Mouse (Mus musculus) hindbrain, embryonic 14.5 days (tissue): Measurements from ENCODE around the gene Syngr2. TPM values are rescaled to one million over a fixed set of nuclear protein-coding genes. Genes with fewer than 3 reads are reported as not detected.

Source experiments
- ATAC-seq: fragments of 200-750 bp; cut with Nextera tagmentation; 2 replicates; pipeline ENCODE4 v1.8.0; 2017; ENCODE audit warnings: moderate number of reproducible peaks, mild to moderate bottlenecking, moderate TSS enrichment, moderate library complexity; ENCODE audit not compliant: low FRiP score
- DNase-seq: peaks from one replicate; pipeline ENCODE4 v3.0.0-alpha.2; 2015; ENCODE audit warnings: low spot score
- H3K27ac ChIP-seq: fragments of 300-500 bp; sonication (generic); 2 replicates; pipeline ENCODE4 v1.5.1; 2014; ENCODE audit warnings: mild to moderate bottlenecking, moderate library complexity
- H3K27me3 ChIP-seq: fragments of 300-500 bp; sonication (generic); 2 replicates; pipeline ENCODE4 v1.6.1; 2014; ENCODE audit warnings: mild to moderate bottlenecking, low read length, mixed read lengths; ENCODE audit not compliant: control insufficient read depth, insufficient read depth
- H3K36me3 ChIP-seq: fragments of 300-500 bp; sonication (generic); replicated peaks from 2 replicates; pipeline ENCODE4 v1.6.1; 2014; ENCODE audit not compliant: control insufficient read depth, insufficient read depth
- H3K4me1 ChIP-seq: fragments of 300-500 bp; sonication (generic); replicated peaks from 2 replicates; pipeline ENCODE4 v1.6.1; 2014; ENCODE audit warnings: antibody characterized with exemption, low read length, mixed read lengths; ENCODE audit not compliant: control insufficient read depth, insufficient read depth
- H3K4me2 ChIP-seq: fragments of 300-500 bp; sonication (generic); replicated peaks from 2 replicates; pipeline ENCODE4 v1.6.1; 2014; ENCODE audit warnings: mild to moderate bottlenecking, moderate library complexity
- H3K4me3 ChIP-seq: fragments of 300-500 bp; sonication (generic); replicated peaks from 2 replicates; pipeline ENCODE4 v1.5.1; 2014; ENCODE audit warnings: mild to moderate bottlenecking, low read length
- H3K9ac ChIP-seq: fragments of 300-500 bp; sonication (generic); 2 replicates; pipeline ENCODE4 v1.6.1; 2014
- H3K9me3 ChIP-seq: fragments of 300-500 bp; sonication (generic); 2 replicates; pipeline ENCODE4 v1.6.1; 2016; ENCODE audit warnings: low read length; ENCODE audit not compliant: control insufficient read depth
- WGBS: fragments of 180-500 bp; shearing (Covaris S2); extraction: QIAGEN DNeasy Blood & Tissue Kit; methylation state at CpG from one replicate; pipeline ENCODE4 v1.1.7; 2014; 5-methylcytosine and 5-hydroxymethylcytosine counted together
- polyA plus RNA-seq: library from polyadenylated mRNA; unstranded; fragments of >200 nt; fragmentation: Nextera tagmentation; extraction: Ambion mirVana; gene quantifications from 2 replicates; pipeline ENCODE4 v1.2.1, GENCODE M21; 2014

The Syngr2 gene
- polyA plus RNA-seq, 1 experiment from 2014 or later, result 17.6 TPM

DNA sequence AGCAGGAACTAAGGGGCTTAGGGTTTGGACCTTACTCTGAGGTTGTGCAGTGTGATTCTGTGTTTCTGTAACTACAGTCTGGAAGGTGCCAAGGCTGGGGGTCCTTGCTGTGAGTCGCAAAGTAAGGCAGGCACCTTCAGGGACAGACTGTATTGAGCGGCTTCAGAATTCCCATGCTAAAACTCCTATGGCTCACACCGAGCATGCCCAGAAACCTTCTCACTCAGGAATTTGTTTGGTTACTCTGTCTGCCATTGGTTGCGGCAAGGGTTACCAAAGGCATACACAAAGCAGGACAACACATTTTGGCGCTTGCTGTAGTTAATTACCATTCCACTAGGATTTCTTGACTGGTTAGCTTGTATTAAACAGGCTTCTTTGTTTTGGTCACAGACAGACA, 16.7 kb downstream of the Syngr2 start:
- Histone ChIP-seq H3K4me1 (peaks cover 31% of the 10 kb centered on the region), H3K27me3 (no peaks in the 10 kb centered on the region), H3K36me3 (no peaks in the 10 kb centered on the region), H3K4me2 (peak overlapping the region; percentile 67), H3K4me3 (peak overlapping the region; percentile 35), H3K9me3 (no peaks in the 10 kb centered on the region), H3K9ac (peak overlapping the region; percentile 50), H3K27ac (peak overlapping the region; percentile 60; the same call in 1 of the 2 replicates)
- no peak for ATAC-seq
- WGBS, result 10% methylated on average over 5 of the region's 5 CpGs
- DNase-seq, result peak; percentile 37

DNA sequence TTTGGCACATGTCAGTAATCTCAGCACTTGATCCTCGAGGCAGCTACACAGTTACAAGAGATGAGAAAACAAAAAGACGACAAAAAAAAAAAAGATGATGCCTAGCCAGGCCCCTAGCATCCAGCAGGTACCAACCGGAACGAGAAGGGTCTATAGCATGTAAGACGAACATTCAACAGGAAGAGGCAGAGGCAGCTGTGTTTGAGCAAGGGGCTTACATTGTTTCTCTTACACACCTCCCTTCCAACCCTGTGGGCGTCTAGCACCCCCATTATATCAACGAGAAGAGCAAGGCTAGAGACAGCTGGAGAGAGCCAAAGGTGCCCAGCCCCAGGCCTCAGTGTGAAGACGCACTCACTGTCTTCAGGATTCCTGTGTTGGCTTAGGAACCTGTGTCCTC, 17.4 kb downstream of the Syngr2 start:
- no peak for ATAC-seq
- no peak overlapping the region for H3K4me2 ChIP-seq
- no peaks in the 10 kb centered on the region for H3K27me3 ChIP-seq
- peaks cover 31% of the 10 kb centered on the region for H3K4me1 ChIP-seq
- 73% methylated on average over 8 of the region's 8 CpGs for WGBS
- H3K9me3 ChIP-seq, result no peaks in the 10 kb centered on the region
- no peak overlapping the region for H3K4me3 ChIP-seq
- no peaks in the 10 kb centered on the region for H3K36me3 ChIP-seq
- DNase-seq, result no peak
- no peak overlapping the region for H3K9ac ChIP-seq
- H3K27ac ChIP-seq, result no peak overlapping the region

DNA sequence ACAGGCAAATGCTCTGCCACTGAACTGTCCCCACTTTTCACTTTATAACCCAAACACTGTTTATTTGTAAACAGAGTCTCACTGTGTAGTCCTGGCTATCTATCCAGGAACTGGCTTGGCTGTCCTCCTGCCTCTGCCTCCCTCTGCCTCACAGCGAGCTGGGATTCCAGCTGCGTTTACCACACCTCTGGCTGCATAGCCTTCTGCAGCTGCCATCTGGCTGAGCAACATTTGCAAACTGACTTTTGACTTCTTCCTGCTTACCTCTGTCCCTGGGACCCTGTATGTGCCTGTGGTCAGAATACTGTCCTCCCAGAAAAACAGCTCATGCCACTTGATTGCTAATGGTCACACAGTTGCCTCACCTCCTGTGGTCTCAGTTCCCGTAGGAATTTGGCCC, 17.9 kb downstream of the Syngr2 start:
- Histone ChIP-seq H3K36me3 (no peaks in the 10 kb centered on the region), H3K9me3 (no peaks in the 10 kb centered on the region), H3K9ac (no peak overlapping the region), H3K27ac (no peak overlapping the region), H3K4me2 (no peak overlapping the region), H3K27me3 (no peaks in the 10 kb centered on the region), H3K4me3 (no peak overlapping the region), H3K4me1 (peaks cover 31% of the 10 kb centered on the region)
- ATAC-seq, result no peak
- no peak for DNase-seq
- WGBS, result 73% methylated on average over 3 of the region's 3 CpGs

DNA sequence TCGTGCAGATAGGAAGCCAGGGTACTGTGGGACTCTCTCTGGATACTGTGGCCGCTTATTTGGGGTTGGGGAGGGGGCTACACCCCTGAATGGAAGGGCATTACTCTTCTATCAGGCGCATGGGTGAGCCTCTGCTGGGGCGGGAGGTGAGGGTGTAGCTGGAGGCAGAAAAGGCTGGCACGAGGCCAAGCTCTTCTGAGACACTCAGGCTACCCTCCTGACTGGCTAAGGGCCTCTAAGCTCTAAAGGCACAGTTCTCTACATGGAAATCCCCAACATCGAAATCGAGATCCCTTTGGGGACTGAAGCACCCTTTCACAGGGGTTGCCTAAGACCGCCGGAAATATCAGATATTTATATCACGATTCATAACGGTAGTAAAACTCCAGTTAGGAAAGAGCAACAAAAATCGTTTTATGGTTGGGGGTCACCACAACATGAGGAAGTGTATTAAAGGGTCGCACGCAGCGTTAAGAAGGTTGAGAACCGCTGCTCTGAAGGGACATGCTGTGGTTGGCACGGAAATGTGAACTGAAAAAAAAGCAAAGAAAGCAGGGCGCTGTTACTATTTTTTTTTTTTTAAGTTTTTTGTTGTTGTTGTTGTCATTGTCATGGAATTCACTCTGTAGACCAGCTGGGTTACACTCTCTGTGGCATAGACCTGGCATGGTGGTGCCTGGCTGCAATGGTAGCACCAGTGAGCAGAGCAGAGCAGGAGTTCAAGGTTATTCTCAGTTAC, 18.9 kb downstream of the Syngr2 start:
- no peak overlapping the region for H3K4me2 ChIP-seq
- no peaks in the 10 kb centered on the region for H3K9me3 ChIP-seq
- no peaks in the 10 kb centered on the region for H3K36me3 ChIP-seq
- no peaks in the 10 kb centered on the region for H3K27me3 ChIP-seq
- ATAC-seq (no peak), DNase-seq (no peak)
- 78% methylated on average over 18 of the region's 18 CpGs for WGBS
- H3K9ac ChIP-seq, result no peak overlapping the region
- H3K4me1 ChIP-seq, result peaks cover 31% of the 10 kb centered on the region
- 0 out of 2 replicates have a peak overlapping the region, but pooled peaks have one; percentile 15 for H3K27ac ChIP-seq
- H3K4me3 ChIP-seq, result no peak overlapping the region

DNA sequence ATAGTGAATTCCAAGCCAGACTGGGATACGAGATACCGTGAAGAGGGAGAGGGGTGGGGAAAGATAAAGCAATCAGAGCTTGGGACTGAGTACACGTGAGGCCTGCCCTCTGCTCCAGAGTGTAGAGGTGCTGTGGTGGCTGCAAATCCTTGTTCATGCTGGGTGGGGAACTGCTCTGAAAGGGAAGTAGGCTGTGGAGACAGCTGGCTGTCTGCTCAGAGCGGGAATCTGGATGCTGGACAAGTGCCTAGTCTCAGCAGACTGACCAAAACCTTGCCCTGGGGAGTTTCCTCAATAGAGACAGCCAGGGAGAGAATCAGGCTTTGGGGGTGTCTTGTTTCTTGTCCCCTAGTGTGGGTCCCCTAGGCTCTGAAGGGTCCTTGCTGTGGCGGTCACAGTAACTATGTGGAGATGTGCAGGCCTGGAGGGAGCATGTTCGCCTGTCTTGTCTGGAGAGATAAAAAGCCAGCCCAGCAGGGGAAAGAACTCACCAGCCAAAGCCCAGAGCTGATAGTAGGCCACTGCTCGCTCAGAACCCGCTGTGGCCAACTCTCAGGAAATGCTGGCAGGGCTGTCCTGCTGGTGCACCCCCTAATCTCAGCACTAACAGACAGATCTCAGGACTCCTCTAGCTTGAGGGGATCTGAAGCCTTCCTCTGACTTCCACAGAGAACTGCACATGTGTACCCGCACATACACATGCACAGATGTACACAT, 19.6 kb downstream of the Syngr2 start:
- Histone ChIP-seq H3K4me3 (no peak overlapping the region), H3K4me2 (no peak overlapping the region), H3K4me1 (peaks cover 29% of the 10 kb centered on the region), H3K27ac (peak overlapping the region; percentile 15; the same call in 1 of the 2 replicates), H3K36me3 (no peaks in the 10 kb centered on the region), H3K9ac (no peak overlapping the region), H3K27me3 (no peaks in the 10 kb centered on the region), H3K9me3 (no peaks in the 10 kb centered on the region)
- 59% methylated on average over 9 of the region's 9 CpGs for WGBS
- DNase-seq, result no peak
- no peak for ATAC-seq

DNA sequence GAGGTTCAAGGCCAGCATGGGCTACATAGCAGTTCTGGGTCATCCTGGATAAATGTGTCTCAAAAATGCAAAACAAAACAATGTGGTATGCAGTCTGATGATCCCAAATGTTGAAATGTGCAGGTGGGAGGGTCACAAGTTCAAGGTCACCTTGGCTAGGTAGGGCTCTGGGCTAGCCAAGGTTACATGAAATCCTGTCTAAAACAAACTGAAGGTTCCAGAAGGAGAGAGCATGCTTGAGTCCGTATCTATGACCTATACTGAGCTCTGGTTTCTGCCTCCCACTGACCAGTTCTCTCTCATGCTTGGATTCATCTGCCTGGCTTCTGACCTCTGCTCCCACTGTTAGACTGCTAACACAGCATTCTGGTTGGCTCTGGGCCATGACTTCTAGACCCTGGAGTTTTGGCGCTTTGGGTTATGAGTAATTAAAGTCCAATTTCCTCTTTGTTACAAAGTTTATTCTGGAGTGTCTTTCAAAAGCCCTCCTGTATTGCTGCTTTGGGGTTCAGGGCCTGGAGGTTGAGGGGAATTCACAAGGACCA, 20.3 kb downstream of the Syngr2 start:
- ATAC-seq (no peak), DNase-seq (no peak)
- H3K4me3 ChIP-seq, result no peak overlapping the region
- no peak overlapping the region for H3K9ac ChIP-seq
- H3K4me1 ChIP-seq, result peaks cover 23% of the 10 kb centered on the region
- H3K27me3 ChIP-seq, result no peaks in the 10 kb centered on the region
- H3K36me3 ChIP-seq, result no peaks in the 10 kb centered on the region
- no peak overlapping the region for H3K27ac ChIP-seq
- WGBS, result 71% methylated on average over 2 of the region's 2 CpGs
- no peak overlapping the region for H3K4me2 ChIP-seq
- H3K9me3 ChIP-seq, result no peaks in the 10 kb centered on the region

DNA sequence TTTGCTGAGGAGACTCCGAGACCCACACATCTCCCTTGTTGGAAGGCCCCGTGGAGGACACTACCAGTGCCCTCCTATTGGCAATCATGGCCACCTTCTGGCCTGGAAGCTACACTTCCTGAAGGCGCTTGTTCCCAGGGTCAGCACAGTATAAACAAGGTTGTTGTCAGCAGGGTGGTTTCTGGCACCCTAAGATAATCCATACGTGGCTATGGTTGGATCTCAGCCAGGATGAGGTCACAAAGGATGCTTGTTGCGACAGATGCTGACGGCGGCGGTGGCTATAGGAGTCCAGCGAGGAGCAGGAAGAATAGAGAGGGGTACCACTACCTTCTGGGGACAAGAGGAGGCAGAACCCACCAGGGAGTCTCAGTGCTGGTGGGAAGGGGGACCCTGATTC, 20.9 kb downstream of the Syngr2 start:
- Histone ChIP-seq H3K36me3 (no peaks in the 10 kb centered on the region), H3K27ac (no peak overlapping the region), H3K9ac (no peak overlapping the region), H3K4me2 (no peak overlapping the region), H3K4me1 (peaks cover 19% of the 10 kb centered on the region), H3K9me3 (no peaks in the 10 kb centered on the region), H3K4me3 (no peak overlapping the region), H3K27me3 (no peaks in the 10 kb centered on the region)
- WGBS, result 74% methylated on average over 9 of the region's 9 CpGs
- no peak for ATAC-seq
- no peak for DNase-seq

DNA sequence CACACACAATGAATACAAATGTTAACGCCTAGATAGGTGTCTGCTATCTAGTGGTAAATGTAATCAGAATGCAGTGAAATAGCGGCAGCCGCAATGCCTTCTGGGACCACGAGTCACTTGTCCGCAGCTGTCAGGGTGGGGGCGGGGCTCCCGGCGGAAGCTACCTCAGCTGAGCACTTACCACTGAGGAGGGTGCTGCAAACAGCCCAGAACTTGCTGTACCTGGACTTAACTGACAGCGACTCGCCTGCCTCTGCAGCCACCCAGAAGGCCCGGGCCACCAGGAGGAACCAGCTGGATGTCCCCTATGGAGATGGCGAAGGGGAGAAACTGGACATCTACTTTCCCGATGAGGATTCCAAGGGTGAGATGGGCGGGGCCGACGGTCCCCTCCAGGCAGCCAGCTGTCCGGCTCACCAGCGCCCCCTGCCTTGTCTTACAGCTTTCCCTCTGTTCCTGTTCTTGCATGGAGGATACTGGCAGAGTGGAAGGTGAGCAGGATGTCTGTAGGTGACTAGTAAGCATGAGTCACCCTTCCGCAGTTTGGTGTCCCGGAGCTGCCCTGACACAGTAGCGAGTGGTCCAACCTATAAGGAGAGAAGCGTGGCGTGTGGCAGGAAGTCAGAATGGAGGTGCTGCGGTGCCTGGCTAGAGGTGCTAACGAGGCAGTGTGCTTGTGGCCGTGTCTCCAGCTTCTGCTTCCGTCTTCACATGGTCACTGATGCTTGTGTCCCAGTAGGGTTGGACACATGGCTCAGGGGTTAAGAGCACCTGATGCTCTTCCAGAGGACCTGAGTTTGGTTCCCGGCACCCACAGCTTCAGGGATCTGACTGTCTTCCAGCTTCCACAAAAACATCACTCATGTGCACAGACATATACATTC, 22.9 kb downstream of the Syngr2 start:
- no peaks in the 10 kb centered on the region for H3K36me3 ChIP-seq
- peak overlapping the region; percentile 51 for H3K4me2 ChIP-seq
- H3K9me3 ChIP-seq, result no peaks in the 10 kb centered on the region
- WGBS, result 17% methylated on average over 28 of the region's 28 CpGs
- H3K4me1 ChIP-seq, result peaks cover 8% of the 10 kb centered on the region
- 0 out of 2 replicates have a peak overlapping the region, but pooled peaks have one; percentile 12 for H3K27ac ChIP-seq
- DNase-seq, result peak; percentile 68
- ATAC-seq, result peak; percentile 74; the same call in 1 of the 2 replicates
- H3K27me3 ChIP-seq, result no peaks in the 10 kb centered on the region
- peak overlapping the region; percentile 26; the same call in 1 of the 2 replicates for H3K9ac ChIP-seq
- H3K4me3 ChIP-seq, result peak overlapping the region; percentile 30
